Mouse (Mus musculus): ENCODE measurements around the gene 6330409D20Rik. TPM values are rescaled to one million over a fixed set of nuclear protein-coding genes. Genes with fewer than 3 reads are reported as not detected.

Gene 6330409D20Rik
- polyA plus RNA-seq, 1 experiment from 2014 or later = 3.2 TPM

- H3K4me3 ChIP-seq (replicated peaks; ENCODE audit: low read depth, low read length) = no peak overlapping the region
- no peak for DNase-seq
- H3K9me3 ChIP-seq (ENCODE audit: control insufficient read depth, low read length) = no peaks in the 10 kb centered on the region
- no peaks in the 10 kb centered on the region for H3K27me3 ChIP-seq (ENCODE audit: control insufficient read depth, insufficient read depth, low read length)
- H3K36me3 ChIP-seq (ENCODE audit: control insufficient read depth, insufficient read depth, low read length) = peaks cover 35% of the 10 kb centered on the region
- no peak overlapping the region for H3K27ac ChIP-seq (replicated peaks; ENCODE audit: low read depth, low read length)
- no peak overlapping the region for H3K4me2 ChIP-seq (ENCODE audit: low read length)
- no peak overlapping the region for H3K9ac ChIP-seq (replicated peaks; ENCODE audit: low read length)
- peaks cover 12% of the 10 kb centered on the region for H3K4me1 ChIP-seq (ENCODE audit: control insufficient read depth, insufficient read depth, low read length)
- no peak for ATAC-seq (ENCODE audit: low FRiP score, low TSS enrichment)
- WGBS = 89% methylated on average over 14 of the region's 14 CpGs
These were observed 20.5 kb upstream of the 6330409D20Rik start for GRCm38 (mm10) chr2:32761361-32761760.

- no peaks in the 10 kb centered on the region for H3K27me3 ChIP-seq (ENCODE audit: control insufficient read depth, insufficient read depth, low read length)
- no peak for DNase-seq
- no peak overlapping the region for H3K27ac ChIP-seq (replicated peaks; ENCODE audit: low read depth, low read length)
- no peak for ATAC-seq (ENCODE audit: low FRiP score, low TSS enrichment)
- no peak overlapping the region for H3K9ac ChIP-seq (replicated peaks; ENCODE audit: low read length)
- WGBS = 80% methylated on average over 2 of the region's 2 CpGs
- no peak overlapping the region for H3K4me3 ChIP-seq (replicated peaks; ENCODE audit: low read depth, low read length)
- H3K9me3 ChIP-seq (ENCODE audit: control insufficient read depth, low read length) = no peaks in the 10 kb centered on the region
- peaks cover 49% of the 10 kb centered on the region for H3K36me3 ChIP-seq (ENCODE audit: control insufficient read depth, insufficient read depth, low read length)
- peaks cover 12% of the 10 kb centered on the region for H3K4me1 ChIP-seq (ENCODE audit: control insufficient read depth, insufficient read depth, low read length)
- no peak overlapping the region for H3K4me2 ChIP-seq (ENCODE audit: low read length)
These were observed 18.2 kb upstream of the 6330409D20Rik start for GRCm38 (mm10) chr2:32759001-32759400.

DNA sequence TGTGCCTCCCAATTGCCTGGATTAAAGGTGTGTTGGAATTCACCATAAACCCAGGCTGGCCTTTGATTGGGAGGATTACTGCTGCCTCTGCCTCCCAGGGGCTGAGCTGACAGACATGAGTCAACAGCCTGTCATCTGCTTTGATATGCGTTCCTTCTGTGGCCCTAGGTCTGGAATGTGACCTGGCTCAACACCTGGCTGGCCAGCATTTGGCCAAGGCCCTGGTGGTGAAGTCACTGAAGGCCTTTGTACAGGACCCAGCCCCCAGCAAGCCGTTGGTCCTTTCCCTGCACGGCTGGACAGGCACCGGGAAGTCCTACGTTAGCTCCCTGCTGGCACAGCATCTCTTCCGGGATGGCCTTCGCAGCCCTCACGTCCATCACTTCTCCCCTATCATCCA is 17.7 kb upstream of the 6330409D20Rik start:
- WGBS = 76% methylated on average over 8 of the region's 8 CpGs
- no peaks in the 10 kb centered on the region for H3K27me3 ChIP-seq (ENCODE audit: control insufficient read depth, insufficient read depth, low read length)
- H3K9ac ChIP-seq (replicated peaks; ENCODE audit: low read length) = no peak overlapping the region
- ATAC-seq (ENCODE audit: low FRiP score, low TSS enrichment) (no peak), DNase-seq (no peak)
- H3K4me1 ChIP-seq (ENCODE audit: control insufficient read depth, insufficient read depth, low read length) = peaks cover 12% of the 10 kb centered on the region
- H3K9me3 ChIP-seq (ENCODE audit: control insufficient read depth, low read length) = no peaks in the 10 kb centered on the region
- peaks cover 54% of the 10 kb centered on the region for H3K36me3 ChIP-seq (ENCODE audit: control insufficient read depth, insufficient read depth, low read length)
- H3K27ac ChIP-seq (replicated peaks; ENCODE audit: low read depth, low read length) = no peak overlapping the region
- no peak overlapping the region for H3K4me2 ChIP-seq (ENCODE audit: low read length)
- no peak overlapping the region for H3K4me3 ChIP-seq (replicated peaks; ENCODE audit: low read depth, low read length)

- WGBS = under 1% methylated on average over 66 of the region's 66 CpGs
- Histone ChIP-seq H3K4me3 (replicated peaks; ENCODE audit: low read depth, low read length) (peak within 1 kb of the TSS; percentile 73), H3K9ac (replicated peaks; ENCODE audit: low read length) (peak within 1 kb of the TSS; percentile 80), H3K27me3 (ENCODE audit: control insufficient read depth, insufficient read depth, low read length) (no peaks in the 10 kb centered on the region), H3K36me3 (ENCODE audit: control insufficient read depth, insufficient read depth, low read length) (peaks cover 55% of the 10 kb centered on the region), H3K4me1 (ENCODE audit: control insufficient read depth, insufficient read depth, low read length) (peaks cover 12% of the 10 kb centered on the region), H3K4me2 (ENCODE audit: low read length) (peak within 1 kb of the TSS; percentile 56), H3K9me3 (ENCODE audit: control insufficient read depth, low read length) (no peaks in the 10 kb centered on the region), H3K27ac (replicated peaks; ENCODE audit: low read depth, low read length) (peak within 1 kb of the TSS; percentile 90)
- ATAC-seq (ENCODE audit: low FRiP score, low TSS enrichment) (peak; percentile 94), DNase-seq (peak; percentile 99)
These were observed 16.4 kb upstream of the 6330409D20Rik start, which contains the start of gene Tor2a for GRCm38 (mm10) chr2:32757056-32757845. Gene Tor2a, plus strand, starts transcription at chr2:32757234.

GRCm38 (mm10) chr2:32756674-32757055 is 15.8 kb upstream of the 6330409D20Rik start:
- Histone ChIP-seq H3K27ac (replicated peaks; ENCODE audit: low read depth, low read length) (no peak overlapping the region), H3K4me2 (ENCODE audit: low read length) (peak overlapping the region; percentile 56; the same call in 1 of the 2 replicates), H3K4me1 (ENCODE audit: control insufficient read depth, insufficient read depth, low read length) (peaks cover 16% of the 10 kb centered on the region), H3K9ac (replicated peaks; ENCODE audit: low read length) (no peak overlapping the region), H3K4me3 (replicated peaks; ENCODE audit: low read depth, low read length) (no peak overlapping the region), H3K36me3 (ENCODE audit: control insufficient read depth, insufficient read depth, low read length) (peaks cover 55% of the 10 kb centered on the region), H3K9me3 (ENCODE audit: control insufficient read depth, low read length) (no peaks in the 10 kb centered on the region), H3K27me3 (ENCODE audit: control insufficient read depth, insufficient read depth, low read length) (no peaks in the 10 kb centered on the region)
- WGBS = 29% methylated on average over 6 of the region's 6 CpGs
- DNase-seq (no peak), ATAC-seq (ENCODE audit: low FRiP score, low TSS enrichment) (peak; percentile 14; the same call in 1 of the 2 replicates)

- DNase-seq = peak; percentile 35
- WGBS = 63% methylated on average over 10 of the region's 10 CpGs
- no peak for ATAC-seq (ENCODE audit: low FRiP score, low TSS enrichment)
- Histone ChIP-seq H3K27ac (replicated peaks; ENCODE audit: low read depth, low read length) (no peak overlapping the region), H3K27me3 (ENCODE audit: control insufficient read depth, insufficient read depth, low read length) (no peaks in the 10 kb centered on the region), H3K4me1 (ENCODE audit: control insufficient read depth, insufficient read depth, low read length) (peaks cover 20% of the 10 kb centered on the region), H3K9ac (replicated peaks; ENCODE audit: low read length) (0 out of 2 replicates have a peak overlapping the region, but pooled peaks have one; percentile 43), H3K36me3 (ENCODE audit: control insufficient read depth, insufficient read depth, low read length) (peaks cover 63% of the 10 kb centered on the region), H3K4me2 (ENCODE audit: low read length) (peak overlapping the region; percentile 52), H3K4me3 (replicated peaks; ENCODE audit: low read depth, low read length) (no peak overlapping the region; the same call in 1 of the 2 replicates), H3K9me3 (ENCODE audit: control insufficient read depth, low read length) (no peaks in the 10 kb centered on the region)
These were observed 11.4 kb upstream of the 6330409D20Rik start for GRCm38 (mm10) chr2:32752181-32752580.

DNA sequence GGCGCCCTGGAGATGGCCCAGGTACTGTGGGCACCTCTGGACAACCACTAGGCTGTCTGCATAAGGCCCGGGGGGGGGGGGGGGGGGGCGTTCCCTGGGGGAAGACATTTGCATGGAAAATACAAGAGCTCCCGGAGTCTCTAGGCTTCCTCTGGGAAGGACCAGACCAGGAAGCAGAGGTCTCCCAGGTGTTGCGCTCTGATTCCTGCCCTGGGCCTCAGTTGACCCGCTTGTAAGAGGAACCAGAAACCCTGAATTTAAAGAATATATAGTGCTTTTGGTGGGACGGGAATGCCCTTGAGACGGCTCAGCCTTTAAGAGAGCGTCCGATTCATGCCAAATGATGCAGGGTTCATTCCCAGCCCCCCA is 10.8 kb upstream of the 6330409D20Rik start:
- Histone ChIP-seq H3K4me2 (ENCODE audit: low read length) (peak overlapping the region; percentile 52), H3K4me1 (ENCODE audit: control insufficient read depth, insufficient read depth, low read length) (peaks cover 20% of the 10 kb centered on the region), H3K9ac (replicated peaks; ENCODE audit: low read length) (peak overlapping the region; percentile 43), H3K27me3 (ENCODE audit: control insufficient read depth, insufficient read depth, low read length) (no peaks in the 10 kb centered on the region), H3K36me3 (ENCODE audit: control insufficient read depth, insufficient read depth, low read length) (peaks cover 69% of the 10 kb centered on the region), H3K27ac (replicated peaks; ENCODE audit: low read depth, low read length) (peak overlapping the region; percentile 78), H3K9me3 (ENCODE audit: control insufficient read depth, low read length) (no peaks in the 10 kb centered on the region), H3K4me3 (replicated peaks; ENCODE audit: low read depth, low read length) (peak overlapping the region; percentile 25)
- 15% methylated on average over 10 of the region's 10 CpGs for WGBS
- ATAC-seq (ENCODE audit: low FRiP score, low TSS enrichment) = no peak
- DNase-seq = no peak

DNA sequence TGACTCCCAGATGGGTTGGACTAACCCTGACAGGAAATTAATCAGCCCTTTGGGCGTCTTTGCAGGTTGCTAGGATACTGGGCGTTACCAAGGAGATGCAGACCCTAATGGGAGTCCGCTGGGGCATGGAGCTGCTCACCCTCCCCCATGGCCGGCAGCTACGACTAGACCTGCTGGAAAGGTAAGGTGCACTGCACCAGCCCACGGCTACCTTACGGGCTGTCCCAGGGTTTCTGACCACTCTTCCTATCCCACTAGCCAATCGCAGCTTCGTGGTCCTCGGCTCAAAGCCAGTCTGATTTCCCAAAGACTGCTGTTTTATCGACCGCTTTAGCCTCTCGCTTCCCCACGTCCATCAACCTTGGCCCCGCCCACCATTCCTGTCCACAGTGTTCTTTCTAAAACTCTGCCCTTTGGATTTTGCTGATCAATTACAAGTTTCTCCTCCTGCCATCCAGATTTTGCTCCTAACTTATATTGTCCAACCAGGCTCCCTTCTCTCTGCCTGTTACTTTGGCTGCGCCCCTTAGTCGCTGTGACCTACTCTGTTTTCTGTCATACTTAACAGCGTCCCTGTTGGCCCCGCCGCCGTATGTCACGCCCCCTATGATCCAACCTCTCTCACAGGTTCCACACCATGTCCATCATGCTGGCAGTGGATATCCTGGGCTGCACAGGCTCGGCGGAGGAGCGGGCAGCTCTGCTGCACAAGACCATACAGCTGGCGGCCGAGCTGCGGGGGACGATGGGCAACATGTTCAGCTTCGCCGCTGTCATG is 10.3 kb upstream of the 6330409D20Rik start:
- WGBS = 2% methylated on average over 31 of the region's 31 CpGs
- Histone ChIP-seq H3K27ac (replicated peaks; ENCODE audit: low read depth, low read length) (peak overlapping the region; percentile 78), H3K9ac (replicated peaks; ENCODE audit: low read length) (peak overlapping the region; percentile 43), H3K36me3 (ENCODE audit: control insufficient read depth, insufficient read depth, low read length) (peaks cover 75% of the 10 kb centered on the region), H3K27me3 (ENCODE audit: control insufficient read depth, insufficient read depth, low read length) (no peaks in the 10 kb centered on the region), H3K4me2 (ENCODE audit: low read length) (peak overlapping the region; percentile 52), H3K4me3 (replicated peaks; ENCODE audit: low read depth, low read length) (peak overlapping the region; percentile 25), H3K4me1 (ENCODE audit: control insufficient read depth, insufficient read depth, low read length) (peaks cover 20% of the 10 kb centered on the region), H3K9me3 (ENCODE audit: control insufficient read depth, low read length) (no peaks in the 10 kb centered on the region)
- ATAC-seq (ENCODE audit: low FRiP score, low TSS enrichment) = peak; percentile 77
- peak; percentile 78 for DNase-seq

Data from midbrain, embryonic 14.5 days (tissue).